Mouse (Mus musculus) MEL (cell line): ENCODE data around the gene Agps. TPM values are rescaled to one million over a fixed set of nuclear protein-coding genes. Genes with fewer than 3 reads are reported as not detected.

Source experiments
- DNase-seq: peaks from one replicate; pipeline ENCODE4 v3.0.0; 2011; ENCODE audit warnings: low read depth, low spot score
- H3K27ac ChIP-seq: 2 replicates; pipeline ENCODE4 v1.5.1; 2012; ENCODE audit warnings: low read depth, mild to moderate bottlenecking, control low read depth, low read length, moderate library complexity; ENCODE audit not compliant: control insufficient read depth
- H3K27me3 ChIP-seq, 2 experiments: fragments of 150-350 bp in 1 of 2; sonication (generic) in 1 of 2; 2 replicates each; pipeline ENCODE4 v1.6.1; 2012; ENCODE audit warnings: low read length in 2 of 2, mild to moderate bottlenecking in 2 of 2, improper control_type of control experiment in 1 of 2, moderate library complexity in 1 of 2; ENCODE audit not compliant: insufficient read depth in 2 of 2, control insufficient read depth in 1 of 2
- H3K36me3 ChIP-seq, 2 experiments: 2 replicates each; pipeline ENCODE4 v1.6.1; 2012 to 2014; ENCODE audit warnings: low read length in 2 of 2, improper control_type of control experiment in 1 of 2, inconsistent platforms in 1 of 2, mild to moderate bottlenecking in 1 of 2; ENCODE audit not compliant: insufficient read depth in 2 of 2, control insufficient read depth in 1 of 2
- H3K4me1 ChIP-seq, 2 experiments: fragments of 150-350 bp in 1 of 2; sonication (generic) in 1 of 2; 2 replicates each; pipeline ENCODE4 v1.6.1; 2012; ENCODE audit warnings: low read length in 2 of 2, improper control_type of control experiment in 1 of 2, mild to moderate bottlenecking in 1 of 2; ENCODE audit not compliant: insufficient read depth in 2 of 2, control insufficient read depth in 1 of 2
- H3K4me3 ChIP-seq, 2 experiments: fragments of 150-350 bp in 1 of 2; sonication (generic) in 1 of 2; 2 replicates each; pipeline ENCODE4 v1.5.1; 2012; ENCODE audit warnings: low read depth in 2 of 2, low read length in 2 of 2, mild to moderate bottlenecking in 2 of 2, moderate library complexity in 2 of 2, control low read depth in 1 of 2, improper control_type of control experiment in 1 of 2; ENCODE audit not compliant: control insufficient read depth in 1 of 2, insufficient read depth in 1 of 2
- H3K79me2 ChIP-seq: 2 replicates; pipeline ENCODE4 v1.6.1; 2012; ENCODE audit warnings: mild to moderate bottlenecking, low read length, moderate library complexity; ENCODE audit not compliant: control insufficient read depth, poor library complexity, insufficient read depth
- H3K9ac ChIP-seq: 2 replicates; pipeline ENCODE4 v1.6.1; 2012; ENCODE audit warnings: low read depth, mild to moderate bottlenecking, control low read depth, low read length, moderate library complexity; ENCODE audit not compliant: control insufficient read depth, poor library complexity, severe bottlenecking
- H3K9me3 ChIP-seq: fragments of 150-350 bp; sonication (generic); replicated peaks from 2 replicates; pipeline ENCODE4 v1.6.1; 2012; ENCODE audit warnings: mild to moderate bottlenecking, low read length, improper control_type of control experiment, moderate library complexity; ENCODE audit not compliant: insufficient read depth
- BHLHE40 ChIP-seq: IDR thresholded peaks from 2 replicates; pipeline ENCODE4 v1.6.1; 2012; ENCODE audit warnings: low read depth, mild to moderate bottlenecking, inconsistent platforms, low read length, improper control_type of control experiment, borderline replicate concordance
- CTCF ChIP-seq, 3 experiments: IDR thresholded peaks in 2 of 3; conservative IDR thresholded peaks in 1 of 3; 2 replicates each; pipeline ENCODE4 v1.5.1; 2011 to 2012; ENCODE audit warnings: low read length in 3 of 3, low read depth in 2 of 3, mild to moderate bottlenecking in 2 of 3, improper control_type of control experiment in 1 of 3, inconsistent platforms in 1 of 3, mixed read lengths in 1 of 3, moderate library complexity in 1 of 3; ENCODE audit not compliant: control insufficient read depth in 1 of 3, insufficient read depth in 1 of 3, poor library complexity in 1 of 3, severe bottlenecking in 1 of 3
- ELF1 ChIP-seq: IDR thresholded peaks from 2 replicates; pipeline ENCODE4 v1.6.1; 2014; ENCODE audit warnings: low read depth, mild to moderate bottlenecking, inconsistent platforms, low read length, improper control_type of control experiment, moderate library complexity
- EP300 ChIP-seq, 2 experiments: IDR thresholded peaks; 2 replicates each; pipeline ENCODE4 v1.6.1; 2011; ENCODE audit warnings: improper control_type of control experiment in 2 of 2, low read length in 2 of 2, low read depth in 1 of 2, mild to moderate bottlenecking in 1 of 2
- ETS1 ChIP-seq: IDR thresholded peaks from 2 replicates; pipeline ENCODE4 v1.6.1; 2012; ENCODE audit warnings: low read depth, mild to moderate bottlenecking, inconsistent platforms, low read length, improper control_type of control experiment, moderate library complexity
- GABPA ChIP-seq: IDR thresholded peaks from 2 replicates; pipeline ENCODE4 v1.6.1; 2012; ENCODE audit warnings: low read depth, mild to moderate bottlenecking, inconsistent platforms, low read length, improper control_type of control experiment, moderate library complexity
- GATA1 ChIP-seq: IDR thresholded peaks from 2 replicates; pipeline ENCODE4 v1.6.1; 2011; ENCODE audit warnings: low read depth, low read length, improper control_type of control experiment
- HCFC1 ChIP-seq: IDR thresholded peaks from 2 replicates; pipeline ENCODE4 v1.6.1; 2012; ENCODE audit warnings: low read depth, mild to moderate bottlenecking, inconsistent platforms, low read length, improper control_type of control experiment, moderate library complexity
- KAT2A ChIP-seq: conservative IDR thresholded peaks from 2 replicates; pipeline ENCODE4 v1.6.1; 2012; ENCODE audit warnings: low read depth, low read length, improper control_type of control experiment, inconsistent platforms
- MAX ChIP-seq: IDR thresholded peaks from 2 replicates; pipeline ENCODE4 v1.6.1; 2011; ENCODE audit warnings: low read length, improper control_type of control experiment
- MAZ ChIP-seq: IDR thresholded peaks from 2 replicates; pipeline ENCODE4 v1.6.1; 2012; ENCODE audit warnings: low read depth, mild to moderate bottlenecking, inconsistent platforms, low read length, improper control_type of control experiment
- MEF2A ChIP-seq: IDR thresholded peaks from 2 replicates; pipeline ENCODE4 v1.6.1; 2014; ENCODE audit warnings: low read depth, mild to moderate bottlenecking, inconsistent platforms, low read length, improper control_type of control experiment; ENCODE audit not compliant: poor library complexity, insufficient replicate concordance, severe bottlenecking; ENCODE audit errors: extremely low read depth
- MXI1 ChIP-seq: IDR thresholded peaks from 2 replicates; pipeline ENCODE4 v1.6.1; 2011; ENCODE audit warnings: mild to moderate bottlenecking, low read depth, low read length, improper control_type of control experiment
- MYB ChIP-seq: IDR thresholded peaks from 2 replicates; pipeline ENCODE4 v1.6.1; 2011; ENCODE audit warnings: mild to moderate bottlenecking, low read depth, low read length, improper control_type of control experiment
- MYC ChIP-seq: IDR thresholded peaks from 2 replicates; pipeline ENCODE4 v1.6.1; 2011; ENCODE audit warnings: low read depth, mild to moderate bottlenecking, low read length, improper control_type of control experiment, moderate library complexity
- NELFE ChIP-seq: IDR thresholded peaks from 2 replicates; pipeline ENCODE4 v1.6.1; 2011; ENCODE audit warnings: low read depth, low read length, improper control_type of control experiment
- NRF1 ChIP-seq: IDR thresholded peaks from 2 replicates; pipeline ENCODE4 v1.6.1; 2014; ENCODE audit warnings: low read depth, mild to moderate bottlenecking, inconsistent platforms, low read length, improper control_type of control experiment, moderate library complexity; ENCODE audit not compliant: poor library complexity, insufficient read depth, severe bottlenecking
- POLR2A ChIP-seq, 2 experiments: IDR thresholded peaks; 2 replicates each; pipeline ENCODE4 v1.6.1; 2011 to 2012; ENCODE audit warnings: low read length in 2 of 2, mild to moderate bottlenecking in 2 of 2, control low read depth in 1 of 2, improper control_type of control experiment in 1 of 2, low read depth in 1 of 2, moderate library complexity in 1 of 2; ENCODE audit not compliant: control insufficient read depth in 1 of 2, insufficient read depth in 1 of 2, poor library complexity in 1 of 2
- POLR2AphosphoS2 ChIP-seq: IDR thresholded peaks from 2 replicates; pipeline ENCODE4 v1.6.1; 2011; ENCODE audit warnings: low read length, improper control_type of control experiment
- POLR2AphosphoS5 ChIP-seq: IDR thresholded peaks from 2 replicates; pipeline ENCODE4 v1.6.1; 2012; ENCODE audit warnings: low read depth, borderline replicate concordance, mild to moderate bottlenecking, inconsistent platforms, low read length, moderate library complexity, mixed read lengths
- RAD21 ChIP-seq: IDR thresholded peaks from 2 replicates; pipeline ENCODE4 v1.6.1; 2011; ENCODE audit warnings: mild to moderate bottlenecking, low read depth, low read length, improper control_type of control experiment
- RCOR1 ChIP-seq: IDR thresholded peaks from 2 replicates; pipeline ENCODE4 v1.6.1; 2012; ENCODE audit warnings: low read depth, mild to moderate bottlenecking, inconsistent platforms, low read length, improper control_type of control experiment
- SIN3A ChIP-seq: IDR thresholded peaks from 2 replicates; pipeline ENCODE4 v1.6.1; 2012; ENCODE audit warnings: low read length, improper control_type of control experiment, inconsistent platforms
- SMC3 ChIP-seq: IDR thresholded peaks from 2 replicates; pipeline ENCODE4 v1.6.1; 2011; ENCODE audit warnings: low read depth, low read length, improper control_type of control experiment
- UBTF ChIP-seq: IDR thresholded peaks from 2 replicates; pipeline ENCODE4 v1.6.1; 2012; ENCODE audit warnings: low read depth, mild to moderate bottlenecking, inconsistent platforms, low read length, improper control_type of control experiment, moderate library complexity, borderline replicate concordance; ENCODE audit not compliant: insufficient read depth
- USF2 ChIP-seq, 2 experiments: IDR thresholded peaks; 2 replicates each; pipeline ENCODE4 v1.6.1; 2011 to 2012; ENCODE audit warnings: improper control_type of control experiment in 2 of 2, low read length in 2 of 2, borderline replicate concordance in 1 of 2, inconsistent platforms in 1 of 2, low read depth in 1 of 2, mild to moderate bottlenecking in 1 of 2; ENCODE audit not compliant: insufficient read depth in 1 of 2
- ZKSCAN1 ChIP-seq: IDR thresholded peaks from 2 replicates; pipeline ENCODE4 v1.6.1; 2012; ENCODE audit warnings: low read depth, mild to moderate bottlenecking, inconsistent platforms, low read length, improper control_type of control experiment, moderate library complexity
- polyA plus RNA-seq, 2 experiments: library from polyadenylated mRNA; stranded (reverse) in 1 of 2; unstranded in 1 of 2; fragments of >175 nt in 1 of 2; fragments of >200 nt in 1 of 2; gene quantifications; 2 replicates each; pipeline versions ENCODE4 v1.2.1 to v1.2.4; 2012; ENCODE audit warnings: low replicate concordance in 2 of 2, low read depth in 1 of 2; ENCODE audit not compliant: insufficient read length in 2 of 2, insufficient read depth in 1 of 2, missing spikeins in 1 of 2
- total RNA-seq: library from RNA; depleted of rRNA; stranded (reverse); fragments of 300-350 nt; gene quantifications from 2 replicates; pipeline ENCODE4 v1.2.3, GENCODE M21; 2012

The Agps gene
- total and polyA plus RNA-seq, 3 experiments = 32.3 to 47.8 TPM; not detected in 1

- H3K27me3 ChIP-seq = no peaks in the 10 kb centered on the region
- peaks cover 0 to 4% of the 10 kb centered on the region in 2 experiments; a peak in 2 of 4 replicates for H3K36me3 ChIP-seq
- H3K9me3 ChIP-seq = no peaks in the 10 kb centered on the region
- H3K4me1 ChIP-seq = peaks cover 0 to 17% of the 10 kb centered on the region in 2 experiments; a peak in 2 of 4 replicates
- H3K9ac ChIP-seq = no peak overlapping the region
- no peak overlapping the region for H3K27ac ChIP-seq
- TF ChIP-seq GABPA (no peak), ELF1 (no peak), HCFC1 (no peak), SIN3A (no peak), MAX (no peak), RAD21 (no peak), EP300 (IDR thresholded peaks at IDR 0.05; ENCODE audit: low read depth in 1 of 2, low read length in 2 of 2) (no peak), NELFE (no peak), POLR2AphosphoS2 (no peak), KAT2A (no peak), POLR2AphosphoS5 (no peak), UBTF (no peak), MAZ (no peak), GATA1 (no peak), MEF2A (no peak)
- TF ChIP-seq, all 39 proteins: peak for 0
- no peak for DNase-seq
- H3K79me2 ChIP-seq = no peaks in the 10 kb centered on the region
- H3K4me3 ChIP-seq = no peak overlapping the region
These were observed 41.9 kb upstream of the Agps start for GRCm38 (mm10) chr2:75789959-75790523.

GRCm38 (mm10) chr2:75791561-75792308 is 40.2 kb upstream of the Agps start:
- Histone ChIP-seq H3K9ac (peak overlapping the region; percentile 41), H3K36me3 (peaks cover 0 to 4% of the 10 kb centered on the region in 2 experiments; a peak in 2 of 4 replicates), H3K4me3 (peak overlapping the region; percentile 56), H3K4me1 (peaks cover 0 to 17% of the 10 kb centered on the region in 2 experiments; a peak in 2 of 4 replicates), H3K9me3 (no peaks in the 10 kb centered on the region), H3K79me2 (no peaks in the 10 kb centered on the region), H3K27ac (peak overlapping the region; percentile 61), H3K27me3 (no peaks in the 10 kb centered on the region)
- peak; percentile 77 for DNase-seq
- no peak for TF ChIP-seq MEF2A
- peak; percentile 65 for TF ChIP-seq GATA1
- TF ChIP-seq MAX = no peak
- TF ChIP-seq MXI1 = no peak
- TF ChIP-seq BHLHE40 = peak; percentile 73; the same call in 1 of the 2 replicates
- TF ChIP-seq USF2 (IDR thresholded peaks at IDR 0.05; ENCODE audit: borderline replicate concordance in 1 of 2, insufficient read depth in 1 of 2, low read depth in 1 of 2, low read length in 2 of 2) = no peak
- TF ChIP-seq RCOR1 = no peak
- TF ChIP-seq POLR2AphosphoS5 = no peak
- TF ChIP-seq MYC = 0 out of 2 replicates have a peak, but pooled peaks have one; percentile 72
- TF ChIP-seq SMC3 = no peak
- no peak for TF ChIP-seq UBTF
- TF ChIP-seq ELF1 = no peak
- no peak for TF ChIP-seq NELFE
- TF ChIP-seq ETS1 = peak; percentile 33; the same call in 1 of the 2 replicates
- TF ChIP-seq ZKSCAN1 = no peak
- no peak for TF ChIP-seq POLR2A (IDR thresholded peaks at IDR 0.05; ENCODE audit: control insufficient read depth in 1 of 2, insufficient read depth in 1 of 2, low read depth in 1 of 2, low read length in 2 of 2, poor library complexity in 1 of 2)
- TF ChIP-seq NRF1 = no peak
- peak; percentile 67 to 81 for TF ChIP-seq EP300 (IDR thresholded peaks at IDR 0.05; ENCODE audit: low read depth in 1 of 2, low read length in 2 of 2)
- peak; percentile 18; the same call in 1 of the 2 replicates for TF ChIP-seq MYB
- peak in 2 of 3 experiments; percentile 23 to 28; a peak in 1 of 6 replicates for TF ChIP-seq CTCF (IDR thresholded peaks at IDR 0.05 in 2 of 3, conservative IDR thresholded peaks at IDR 0.05 in 1 of 3; ENCODE audit: control insufficient read depth in 1 of 3, insufficient read depth in 1 of 3, low read depth in 2 of 3, low read length in 3 of 3, poor library complexity in 1 of 3, severe bottlenecking in 1 of 3)
